8 mouse cellular contexts compared by ENCODE assay signal in genomic region chr9:37567892-37568604, GRCm38 (mm10). TPM values are rescaled to one million over a fixed set of nuclear protein-coding genes. Genes with fewer than 3 reads are reported as not detected.
A peak's percentile ranks its signal among the peaks of the same experiment; 100 is the strongest.
DNase-seq lines count a peak whose midpoint lies in the region; ATAC-seq and TF ChIP-seq lines count a peak whose summit lies in the region.

No protein-coding gene starts in this region.

- H3K4me3 ChIP-seq in lung, embryonic 14.5 days (ENCODE audit: low read depth, low read length), result no peak overlapping the region
- peak overlapping the region; percentile 16 for H3K4me3 ChIP-seq in liver, embryonic 13.5 days (replicated peaks)
- no peak overlapping the region for H3K4me3 ChIP-seq in stomach, embryonic 14.5 days (ENCODE audit: low read depth, low read length)

- no peak for TF ChIP-seq CTCF in lung, embryonic 14.5 days (IDR thresholded peaks at IDR 0.05; ENCODE audit: low read depth)

- intact Hi-C loops in gastrocnemius, postnatal 36 days (cut with DNase I), result no loop called here

- no peaks in the 10 kb centered on the region for H3K4me1 ChIP-seq in lung, embryonic 14.5 days (ENCODE audit: insufficient read depth)
- peaks cover 91% of the 10 kb centered on the region for H3K4me1 ChIP-seq in liver, embryonic 13.5 days (replicated peaks)
- H3K4me1 ChIP-seq in stomach, embryonic 14.5 days (ENCODE audit: control insufficient read depth, insufficient read depth, low read length), result peaks cover 14% of the 10 kb centered on the region; the same call in 1 of the 2 replicates

- no peak overlapping the region for H3K27ac ChIP-seq in lung, embryonic 14.5 days (ENCODE audit: low read depth)
- peak overlapping the region; percentile 32 for H3K27ac ChIP-seq in liver, embryonic 13.5 days
- no peak overlapping the region for H3K27ac ChIP-seq in stomach, embryonic 14.5 days (ENCODE audit: low read length)

- peak; percentile 66; the same call in 1 of the 2 replicates for ATAC-seq in lung, embryonic 14.5 days (ENCODE audit: insufficient read depth)
- peak; percentile 25; the same call in 1 of the 2 replicates for ATAC-seq in liver, embryonic 13.5 days (ENCODE audit: low read depth)
- peak; percentile 46 for ATAC-seq in stomach, embryonic 14.5 days (ENCODE audit: insufficient number of reproducible peaks, insufficient read depth, low FRiP score, low read depth)

- H3K27me3 ChIP-seq in lung, embryonic 14.5 days (ENCODE audit: insufficient read depth, low read length), result no peaks in the 10 kb centered on the region
- no peaks in the 10 kb centered on the region for H3K27me3 ChIP-seq in liver, embryonic 13.5 days
- no peaks in the 10 kb centered on the region for H3K27me3 ChIP-seq in stomach, embryonic 14.5 days (ENCODE audit: control insufficient read depth, insufficient read depth, low read length)

- H3K9ac ChIP-seq in lung, embryonic 14.5 days, result no peak overlapping the region
- H3K9ac ChIP-seq in liver, embryonic 13.5 days, result peak overlapping the region; percentile 37
- no peak overlapping the region for H3K9ac ChIP-seq in stomach, embryonic 14.5 days (replicated peaks; ENCODE audit: low read depth, low read length)

- 26% methylated on average over 15 of the region's 15 CpGs for WGBS in lung, embryonic 14.5 days
- 9% methylated on average over 15 of the region's 15 CpGs for WGBS in liver, embryonic 13.5 days (ENCODE audit: insufficient replicate concordance)
- 30% methylated on average over 15 of the region's 15 CpGs for WGBS in stomach, embryonic 14.5 days

- H3K4me2 ChIP-seq in lung, embryonic 14.5 days, result peak overlapping the region; percentile 47
- peak overlapping the region; percentile 50 for H3K4me2 ChIP-seq in liver, embryonic 13.5 days
- H3K4me2 ChIP-seq in stomach, embryonic 14.5 days (replicated peaks; ENCODE audit: low read depth, low read length), result peak overlapping the region; percentile 11

- no peaks in the 10 kb centered on the region for H3K9me3 ChIP-seq in lung, embryonic 14.5 days (ENCODE audit: low read depth, low read length)
- H3K9me3 ChIP-seq in liver, embryonic 13.5 days (replicated peaks), result no peaks in the 10 kb centered on the region
- H3K9me3 ChIP-seq in stomach, embryonic 14.5 days (ENCODE audit: control insufficient read depth, low read depth, low read length), result no peaks in the 10 kb centered on the region

- DNase-seq in lung, embryonic 14.5 days, result peak; percentile 48
- DNase-seq in lung, postnatal 14 days, result no peak
- peak; percentile 76 to 83 for DNase-seq in frontal cortex, postnatal 36 days (ENCODE audit: low spot score in 2 of 2)
- peak; percentile 16 for DNase-seq in kidney, adult 11 months
- no peak for DNase-seq in liver, embryonic 13.5 days
- no peak for DNase-seq in gastrocnemius, postnatal 36 days
- DNase-seq in cerebellum, adult 11 months, result no peak

- H3K36me3 ChIP-seq in lung, embryonic 14.5 days (ENCODE audit: insufficient read depth), result no peaks in the 10 kb centered on the region
- no peaks in the 10 kb centered on the region for H3K36me3 ChIP-seq in liver, embryonic 13.5 days
- no peaks in the 10 kb centered on the region for H3K36me3 ChIP-seq in stomach, embryonic 14.5 days (ENCODE audit: control insufficient read depth, insufficient read depth, low read length)

RNA-seq across cellular contexts. Expression of gene Siae, which starts 12.6 kb away (rescaled TPM):
- polyA plus RNA-seq in lung, embryonic 14.5 days (2014; fragmentation: Nextera tagmentation; extraction: Ambion mirVana), result 11.4 and 12.2 TPM in 2 replicates
- 4.3 and 5.5 TPM in 2 replicates for polyA plus RNA-seq in liver, embryonic 13.5 days (2015; fragmentation: Nextera tagmentation; extraction: Ambion mirVana)
- polyA plus RNA-seq in stomach, embryonic 14.5 days (2014; fragmentation: Nextera tagmentation; extraction: Ambion mirVana), result 12.7 and 14.0 TPM in 2 replicates
- total RNA-seq in gastrocnemius, postnatal 36 days (2021), result 1 to 10 TPM; 3.5 TPM

RNA-seq across cellular contexts. Expression of gene Nrgn, which starts 15.3 kb away (rescaled TPM):
- polyA plus RNA-seq in lung, embryonic 14.5 days (2014; fragmentation: Nextera tagmentation; extraction: Ambion mirVana), result 6.0 and 7.2 TPM in 2 replicates
- polyA plus RNA-seq in liver, embryonic 13.5 days (2015; fragmentation: Nextera tagmentation; extraction: Ambion mirVana), result 8.8 and 10.4 TPM in 2 replicates
- polyA plus RNA-seq in stomach, embryonic 14.5 days (2014; fragmentation: Nextera tagmentation; extraction: Ambion mirVana), result 4.7 and 5.7 TPM in 2 replicates
- total RNA-seq in gastrocnemius, postnatal 36 days (2021), result under 1 TPM; 0.35 to 0.66 TPM

RNA-seq across cellular contexts. Expression of gene Vsig2, which starts 29.0 kb away (rescaled TPM):
- polyA plus RNA-seq in lung, embryonic 14.5 days (2014; fragmentation: Nextera tagmentation; extraction: Ambion mirVana), result 17.0 and 18.8 TPM in 2 replicates
- polyA plus RNA-seq in liver, embryonic 13.5 days (2015; fragmentation: Nextera tagmentation; extraction: Ambion mirVana), result 0.15 and 0.60 TPM in 2 replicates
- polyA plus RNA-seq in stomach, embryonic 14.5 days (2014; fragmentation: Nextera tagmentation; extraction: Ambion mirVana), result 44.3 and 56.9 TPM in 2 replicates
- 1 to 10 TPM; 1.8 to 3.6 TPM for total RNA-seq in gastrocnemius, postnatal 36 days (2021)

RNA-seq across cellular contexts. Expression of gene Esam, which starts 40.2 kb away (rescaled TPM):
- 149 and 152 TPM in 2 replicates for polyA plus RNA-seq in lung, embryonic 14.5 days (2014; fragmentation: Nextera tagmentation; extraction: Ambion mirVana)
- 15.6 and 17.2 TPM in 2 replicates for polyA plus RNA-seq in liver, embryonic 13.5 days (2015; fragmentation: Nextera tagmentation; extraction: Ambion mirVana)
- 57.9 and 58.3 TPM in 2 replicates for polyA plus RNA-seq in stomach, embryonic 14.5 days (2014; fragmentation: Nextera tagmentation; extraction: Ambion mirVana)
- 10 to 100 TPM; 20.8 to 23.3 TPM for total RNA-seq in gastrocnemius, postnatal 36 days (2021)

RNA-seq across cellular contexts. Expression of gene Spa17, which starts 45.5 kb away (rescaled TPM):
- polyA plus RNA-seq in lung, embryonic 14.5 days (2014; fragmentation: Nextera tagmentation; extraction: Ambion mirVana), result 7.1 and 7.5 TPM in 2 replicates
- polyA plus RNA-seq in liver, embryonic 13.5 days (2015; fragmentation: Nextera tagmentation; extraction: Ambion mirVana), result 2.4 and 2.8 TPM in 2 replicates
- polyA plus RNA-seq in stomach, embryonic 14.5 days (2014; fragmentation: Nextera tagmentation; extraction: Ambion mirVana), result 5.3 and 7.4 TPM in 2 replicates
- total RNA-seq in gastrocnemius, postnatal 36 days (2021), result 1 to 10 TPM; 2.6 to 3.2 TPM

Comparison
In these comparisons a context has a peak if more than half of its experiments do, and no peak if none do; other contexts are left out.
1. DNase-seq: peak in lung, embryonic 14.5 days (single experiment), frontal cortex, postnatal 36 days (2 of 2) and kidney, adult 11 months (single experiment); none in lung, postnatal 14 days (single experiment), liver, embryonic 13.5 days (single experiment), gastrocnemius, postnatal 36 days (0 of 2) and cerebellum, adult 11 months (single experiment).
2. RNA of gene Vsig2, which starts 29.0 kb away (polyA plus RNA-seq): 44.3 to 56.9 TPM in stomach, embryonic 14.5 days and 17.0 to 18.8 TPM in lung, embryonic 14.5 days; 0.15 to 0.60 TPM in liver, embryonic 13.5 days; every median in the first group is over 10 times any median in the second.
3. Peak in every context shown above with its lines, with median percentiles within 50 percentile points of each other: ATAC-seq and H3K4me2 ChIP-seq.